Mouse (Mus musculus): ENCODE results near the gene Hapln2. TPM values are rescaled to one million over a fixed set of nuclear protein-coding genes. Genes with fewer than 3 reads are reported as not detected.

Gene Hapln2
- total and polyA plus RNA-seq, 3 experiments: not detected

DNA sequence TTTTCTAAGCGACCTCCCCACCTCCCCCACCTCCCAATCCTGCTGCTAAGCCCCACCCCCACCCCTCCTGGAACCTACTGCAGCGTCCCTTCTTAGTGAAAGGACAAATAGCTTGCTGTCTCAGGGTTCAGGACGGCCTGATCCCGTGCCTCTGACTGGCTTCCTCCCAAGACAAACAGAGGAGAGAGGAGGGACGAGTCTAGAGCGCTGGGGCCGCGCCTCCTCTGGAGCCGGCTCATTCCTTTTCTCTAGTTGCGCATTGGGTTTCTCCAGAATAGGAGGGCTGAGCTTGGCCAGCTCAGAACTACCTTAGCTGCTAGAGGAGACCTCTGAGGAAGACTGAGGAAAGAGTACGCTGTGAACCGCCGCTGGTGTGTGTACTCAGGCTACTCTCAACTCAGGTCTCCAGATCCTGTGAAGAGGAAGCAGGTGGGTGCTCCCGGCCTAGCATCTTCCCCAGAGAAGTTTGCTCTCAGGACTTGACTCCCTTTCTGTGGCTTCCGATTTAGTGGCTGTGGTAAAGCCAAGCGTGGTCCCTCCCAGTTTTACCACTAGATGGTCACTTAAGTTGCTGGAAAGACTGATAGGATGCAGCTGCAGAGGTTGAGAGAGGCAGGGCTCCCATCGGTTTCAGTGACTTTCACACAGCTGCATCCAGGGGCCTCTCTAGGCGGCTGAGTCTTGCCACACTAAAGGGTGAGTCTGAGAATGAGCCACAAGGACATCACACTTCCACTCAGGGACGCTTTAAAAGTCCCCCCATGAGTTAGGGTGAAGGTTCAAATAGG lies 3.4 kb upstream of the Hapln2 start:
- peaks cover 0 to 2% of the 10 kb centered on the region in 2 experiments; a peak in 2 of 4 replicates for H3K36me3 ChIP-seq (ENCODE audit: control insufficient read depth in 1 of 2, insufficient read depth in 2 of 2, low read length in 2 of 2)
- no peak overlapping the region for H3K4me3 ChIP-seq (ENCODE audit: control insufficient read depth in 1 of 2, insufficient read depth in 1 of 2, low read depth in 2 of 2, low read length in 2 of 2)
- no peaks in the 10 kb centered on the region for H3K79me2 ChIP-seq (ENCODE audit: control insufficient read depth, insufficient read depth, low read length, poor library complexity)
- no peak for TF ChIP-seq ZMIZ1 (IDR thresholded peaks at IDR 0.05; ENCODE audit: low read depth, low read length)
- no peak for TF ChIP-seq POLR2A (IDR thresholded peaks at IDR 0.05; ENCODE audit: control insufficient read depth in 1 of 2, insufficient read depth in 1 of 2, low read depth in 1 of 2, low read length in 2 of 2, poor library complexity in 1 of 2)
- TF ChIP-seq TBP (IDR thresholded peaks at IDR 0.05; ENCODE audit: low read depth, low read length): no peak
- no peak for TF ChIP-seq GABPA (IDR thresholded peaks at IDR 0.05; ENCODE audit: low read depth, low read length)
- no peak for TF ChIP-seq SMC3 (IDR thresholded peaks at IDR 0.05; ENCODE audit: low read depth, low read length)
- TF ChIP-seq RAD21 (IDR thresholded peaks at IDR 0.05; ENCODE audit: low read depth, low read length): no peak
- no peak for TF ChIP-seq ETS1 (IDR thresholded peaks at IDR 0.05; ENCODE audit: low read depth, low read length)
- no peak for TF ChIP-seq CTCF (IDR thresholded peaks at IDR 0.05 in 2 of 3, conservative IDR thresholded peaks at IDR 0.05 in 1 of 3; ENCODE audit: control insufficient read depth in 1 of 3, insufficient read depth in 1 of 3, low read depth in 2 of 3, low read length in 3 of 3, poor library complexity in 1 of 3, severe bottlenecking in 1 of 3)
- no peak for TF ChIP-seq MYC (IDR thresholded peaks at IDR 0.05; ENCODE audit: low read depth, low read length)
- no peak for TF ChIP-seq CHD2 (IDR thresholded peaks at IDR 0.05; ENCODE audit: low read length)
- no peak for TF ChIP-seq MXI1 (IDR thresholded peaks at IDR 0.05; ENCODE audit: low read depth, low read length)
- TF ChIP-seq MAX (IDR thresholded peaks at IDR 0.05; ENCODE audit: low read length): no peak
- no peak for TF ChIP-seq JUND (IDR thresholded peaks at IDR 0.05; ENCODE audit: low read depth, low read length)
- no peak for TF ChIP-seq NRF1 (IDR thresholded peaks at IDR 0.05; ENCODE audit: insufficient read depth, low read depth, low read length, poor library complexity, severe bottlenecking)
- TF ChIP-seq HCFC1 (IDR thresholded peaks at IDR 0.05; ENCODE audit: low read depth, low read length): no peak
- H3K9me3 ChIP-seq (replicated peaks; ENCODE audit: insufficient read depth, low read length): no peaks in the 10 kb centered on the region
- H3K27ac ChIP-seq (ENCODE audit: control insufficient read depth, low read depth, low read length): no peak overlapping the region
- no peaks in the 10 kb centered on the region; a peak in 3 of 4 replicates for H3K27me3 ChIP-seq (ENCODE audit: control insufficient read depth in 1 of 2, insufficient read depth in 2 of 2, low read length in 2 of 2)
- no peak for DNase-seq (ENCODE audit: low read depth, low spot score)
- 0 out of 4 replicates have a peak, but pooled peaks cover 0 to 2% of the 10 kb centered on the region in 2 experiments for H3K4me1 ChIP-seq (ENCODE audit: control insufficient read depth in 1 of 2, insufficient read depth in 2 of 2, low read length in 2 of 2)
- H3K9ac ChIP-seq (ENCODE audit: control insufficient read depth, low read depth, low read length, poor library complexity, severe bottlenecking): no peak overlapping the region

DNA sequence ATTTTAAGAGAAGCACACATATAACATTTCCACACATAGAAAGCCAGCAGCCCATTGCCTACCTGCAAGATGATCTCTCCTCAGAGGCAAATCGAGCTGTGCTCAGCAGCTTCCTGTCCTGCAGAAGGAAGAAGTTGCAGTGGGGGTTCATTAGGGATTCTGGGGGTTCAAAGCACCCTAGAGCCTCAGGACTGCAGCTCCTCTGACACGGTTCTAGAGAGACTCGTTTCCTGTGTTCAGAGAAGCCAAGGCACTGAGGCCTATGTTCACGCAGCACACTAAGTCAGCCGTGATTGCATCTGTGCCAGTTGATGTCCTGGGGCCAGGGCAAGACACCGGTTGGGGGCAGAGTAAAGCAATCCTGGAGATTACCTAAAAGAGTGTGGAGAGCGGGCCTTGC lies 560 bp downstream of the Hapln2 start:
- TF ChIP-seq MYB (IDR thresholded peaks at IDR 0.05; ENCODE audit: low read depth, low read length) (no peak), USF2 (IDR thresholded peaks at IDR 0.05; ENCODE audit: borderline replicate concordance in 1 of 2, insufficient read depth in 1 of 2, low read depth in 1 of 2, low read length in 2 of 2) (no peak), CHD2 (IDR thresholded peaks at IDR 0.05; ENCODE audit: low read length) (no peak), E2F4 (IDR thresholded peaks at IDR 0.05; ENCODE audit: borderline replicate concordance, low read depth, low read length) (no peak)
- Histone ChIP-seq H3K9me3 (replicated peaks; ENCODE audit: insufficient read depth, low read length) (no peaks in the 10 kb centered on the region), H3K36me3 (ENCODE audit: control insufficient read depth in 1 of 2, insufficient read depth in 2 of 2, low read length in 2 of 2) (no peaks in the 10 kb centered on the region), H3K27ac (ENCODE audit: control insufficient read depth, low read depth, low read length) (no peak overlapping the region), H3K27me3 (ENCODE audit: control insufficient read depth in 1 of 2, insufficient read depth in 2 of 2, low read length in 2 of 2) (peaks cover 0 to 2% of the 10 kb centered on the region in 2 experiments; a peak in 3 of 4 replicates), H3K9ac (ENCODE audit: control insufficient read depth, low read depth, low read length, poor library complexity, severe bottlenecking) (no peak overlapping the region), H3K79me2 (ENCODE audit: control insufficient read depth, insufficient read depth, low read length, poor library complexity) (no peaks in the 10 kb centered on the region), H3K4me1 (ENCODE audit: control insufficient read depth in 1 of 2, insufficient read depth in 2 of 2, low read length in 2 of 2) (no peaks in the 10 kb centered on the region), H3K4me3 (ENCODE audit: control insufficient read depth in 1 of 2, insufficient read depth in 1 of 2, low read depth in 2 of 2, low read length in 2 of 2) (no peak overlapping the region)
- DNase-seq (ENCODE audit: low read depth, low spot score): no peak
